Mouse (Mus musculus) erythroblast, embryonic 14.5 days (primary cell): ENCODE data around the gene Retreg3. TPM values are rescaled to one million over a fixed set of nuclear protein-coding genes. Genes with fewer than 3 reads are reported as not detected.

Source experiments
- H3K27me3 ChIP-seq: 2 replicates; pipeline ENCODE4 v1.6.1; 2012; ENCODE audit warnings: inconsistent platforms; ENCODE audit not compliant: control insufficient read depth
- H3K36me3 ChIP-seq: 2 replicates; pipeline ENCODE4 v1.6.1; 2012; ENCODE audit warnings: mild to moderate bottlenecking, inconsistent platforms; ENCODE audit not compliant: control insufficient read depth
- H3K4me1 ChIP-seq: 2 replicates; pipeline ENCODE4 v1.6.1; 2012; ENCODE audit warnings: inconsistent platforms; ENCODE audit not compliant: control insufficient read depth
- H3K4me3 ChIP-seq: replicated peaks from 2 replicates; pipeline ENCODE3; 2012; ENCODE audit warnings: moderate library complexity, mild to moderate bottlenecking, inconsistent platforms
- H3K9me3 ChIP-seq: 2 replicates; pipeline ENCODE4 v1.6.1; 2012; ENCODE audit warnings: low read length, inconsistent platforms, mixed read lengths; ENCODE audit not compliant: control insufficient read depth
- GATA1 ChIP-seq: IDR thresholded peaks from 2 replicates; pipeline ENCODE4 v1.6.1; 2012; ENCODE audit warnings: low read length, inconsistent platforms, mixed read lengths
- TAL1 ChIP-seq: IDR thresholded peaks from 3 replicates; pipeline ENCODE4 v1.6.1; 2012; ENCODE audit warnings: low read length, inconsistent platforms, mixed read lengths
- polyA plus RNA-seq: library from polyadenylated mRNA; stranded (reverse); fragments of >175 nt; gene quantifications from 2 replicates; pipeline ENCODE4 v1.2.3, GENCODE M21; 2012

The Retreg3 gene
- polyA plus RNA-seq, 1 experiment, result 1.7 TPM

- TF ChIP-seq GATA1 (no peak), TAL1 (no peak)
- Histone ChIP-seq H3K27me3 (no peaks in the 10 kb centered on the region), H3K36me3 (peaks cover 100% of the 10 kb centered on the region), H3K4me3 (no peak overlapping the region), H3K4me1 (peaks cover 6% of the 10 kb centered on the region), H3K9me3 (peaks cover 12% of the 10 kb centered on the region)
Measured at GRCm38 (mm10) chr11:101050359-101050758, 69.3 kb downstream of the Retreg3 start.

- Histone ChIP-seq H3K4me3 (no peak overlapping the region), H3K36me3 (peaks cover 100% of the 10 kb centered on the region), H3K9me3 (no peaks in the 10 kb centered on the region), H3K27me3 (no peaks in the 10 kb centered on the region), H3K4me1 (no peaks in the 10 kb centered on the region; the same call in none of the 2 replicates)
- TF ChIP-seq GATA1 (no peak), TAL1 (no peak)
Measured at GRCm38 (mm10) chr11:101047502-101047901, 72.2 kb downstream of the Retreg3 start.

- TF ChIP-seq TAL1 (no peak), GATA1 (no peak)
- H3K4me1 ChIP-seq, result no peaks in the 10 kb centered on the region; the same call in 1 of the 2 replicates
Measured at GRCm38 (mm10) chr11:101046440-101046839, 73.3 kb downstream of the Retreg3 start.

More at GRCm38 (mm10) chr11:101046440-101046839, 73.3 kb downstream of the Retreg3 start:
- Histone ChIP-seq H3K4me3 (no peak overlapping the region), H3K9me3 (no peaks in the 10 kb centered on the region), H3K27me3 (no peaks in the 10 kb centered on the region), H3K36me3 (peaks cover 100% of the 10 kb centered on the region)

Other genes with a start within 250 kb of the Retreg3 start
- 0.96 and 1.2 TPM in 2 replicates for gene Stat3, start 180.4 kb downstream of the Retreg3 start, polyA plus RNA-seq
- gene Cavin1, start 149.0 kb downstream of the Retreg3 start, polyA plus RNA-seq, result 0.08 and 0.23 TPM in 2 replicates
- 14.0 and 15.4 TPM in 2 replicates for gene Atp6v0a1, start 110.4 kb downstream of the Retreg3 start, polyA plus RNA-seq
- 0.05 and 0.14 TPM in 2 replicates for gene Naglu, start 49.9 kb downstream of the Retreg3 start, polyA plus RNA-seq
- 0.04 and 0.06 TPM in 2 replicates for gene Hsd17b1, start 41.5 kb downstream of the Retreg3 start, polyA plus RNA-seq
- 0.65 and 0.87 TPM in 2 replicates for gene Coasy, start 37.3 kb downstream of the Retreg3 start, polyA plus RNA-seq
- gene Mlx, start 32.6 kb downstream of the Retreg3 start, polyA plus RNA-seq, result 1.4 and 1.7 TPM in 2 replicates
- gene Psmc3ip, start 24.5 kb downstream of the Retreg3 start, polyA plus RNA-seq, result 3.9 and 5.2 TPM in 2 replicates
- 22.0 and 23.7 TPM in 2 replicates for gene Tubg1, start within 50 bp of the Retreg3 start, polyA plus RNA-seq
- not detected in 2 replicates for gene Tubg2, start 36.0 kb upstream of the Retreg3 start, polyA plus RNA-seq
- gene Cntnap1, start 50.6 kb upstream of the Retreg3 start, polyA plus RNA-seq, result 0.01 TPM in 1 of 2 replicates, not detected in the other
- gene Plekhh3, start 51.5 kb upstream of the Retreg3 start, polyA plus RNA-seq, result 0.15 and 0.21 TPM in 2 replicates
- gene Ccr10, start 55.5 kb upstream of the Retreg3 start, polyA plus RNA-seq, result 0.02 TPM in 1 of 2 replicates, not detected in the other
- 0.71 and 0.74 TPM in 2 replicates for gene Ezh1, start 106.6 kb upstream of the Retreg3 start, polyA plus RNA-seq
- gene Ramp2, start 126.1 kb upstream of the Retreg3 start, polyA plus RNA-seq, result 0.07 and 0.09 TPM in 2 replicates
- gene Vps25, start 133.8 kb upstream of the Retreg3 start, polyA plus RNA-seq, result 16.1 and 19.2 TPM in 2 replicates
- 14.8 and 19.5 TPM in 2 replicates for gene Wnk4, start 140.7 kb upstream of the Retreg3 start, polyA plus RNA-seq
- gene Cntd1, start 159.1 kb upstream of the Retreg3 start, polyA plus RNA-seq, result 0.02 TPM in 1 of 2 replicates, not detected in the other
- gene Coa3, start 159.2 kb upstream of the Retreg3 start, polyA plus RNA-seq, result 2.2 and 4.5 TPM in 2 replicates
- 17.9 and 19.6 TPM in 2 replicates for gene Becn1, start 182.4 kb upstream of the Retreg3 start, polyA plus RNA-seq
- 22.5 and 26.2 TPM in 2 replicates for gene Psme3, start 196.3 kb upstream of the Retreg3 start, polyA plus RNA-seq
- gene Aoc2, start 205.2 kb upstream of the Retreg3 start, polyA plus RNA-seq, result 1.9 and 2.8 TPM in 2 replicates
- gene Aoc3, start 210.7 kb upstream of the Retreg3 start, polyA plus RNA-seq, result 0.02 and 0.06 TPM in 2 replicates
- gene G6pc, start 247.7 kb upstream of the Retreg3 start, polyA plus RNA-seq, result not detected in 2 replicates